Mouse (Mus musculus): ENCODE data around the gene Tmem273. TPM values are rescaled to one million over a fixed set of nuclear protein-coding genes. Genes with fewer than 3 reads are reported as not detected.

Gene Tmem273
- total RNA-seq, 2 experiments from 2014 or later, result 0.45 to 0.91 TPM

GRCm38 (mm10) chr14:32801016-32801661 lies 15.4 kb downstream of the Tmem273 start:
- no peak for DNase-seq (ENCODE audit: low spot score)
- intact Hi-C loops (cut with DNase I), result no loop called here

- DNase-seq (ENCODE audit: low spot score), result no peak
- intact Hi-C loops (cut with DNase I), result no loop called here
Measured at GRCm38 (mm10) chr14:32801662-32802024, 15.9 kb downstream of the Tmem273 start.

- no peak for DNase-seq (ENCODE audit: low spot score)
- intact Hi-C loops (cut with DNase I), result no loop called here
Measured at GRCm38 (mm10) chr14:32810111-32810510, 24.3 kb downstream of the Tmem273 start.

GRCm38 (mm10) chr14:32812429-32812828 lies 26.7 kb downstream of the Tmem273 start:
- no peak for DNase-seq (ENCODE audit: low spot score)
- intact Hi-C loops (cut with DNase I), result no loop called here

GRCm38 (mm10) chr14:32814961-32815360 lies 29.2 kb downstream of the Tmem273 start:
- intact Hi-C loops (cut with DNase I), result no loop called here
- no peak for DNase-seq (ENCODE audit: low spot score)

GRCm38 (mm10) chr14:32816533-32816932 lies 30.8 kb downstream of the Tmem273 start:
- DNase-seq (ENCODE audit: low spot score), result no peak
- intact Hi-C loops (cut with DNase I), result no loop called here

GRCm38 (mm10) chr14:32817258-32817657 lies 31.5 kb downstream of the Tmem273 start:
- no peak for DNase-seq (ENCODE audit: low spot score)
- intact Hi-C loops (cut with DNase I), result no loop called here

GRCm38 (mm10) chr14:32819297-32819696 lies 33.5 kb downstream of the Tmem273 start:
- intact Hi-C loops (cut with DNase I), result no loop called here
- no peak for DNase-seq (ENCODE audit: low spot score)

GRCm38 (mm10) chr14:32822812-32823211 lies 37.0 kb downstream of the Tmem273 start:
- intact Hi-C loops (cut with DNase I), result no loop called here
- DNase-seq (ENCODE audit: low spot score), result no peak

- intact Hi-C loops (cut with DNase I), result no loop called here
- no peak for DNase-seq (ENCODE audit: low spot score)
Measured at GRCm38 (mm10) chr14:32823861-32824260, 38.1 kb downstream of the Tmem273 start.

GRCm38 (mm10) chr14:32824267-32825150 lies 38.7 kb downstream of the Tmem273 start:
- no peak for DNase-seq (ENCODE audit: low spot score)
- intact Hi-C loops (cut with DNase I), result no loop called here

- no peak for DNase-seq (ENCODE audit: low spot score)
- intact Hi-C loops (cut with DNase I), result no loop called here
Measured at GRCm38 (mm10) chr14:32825426-32826032, 39.8 kb downstream of the Tmem273 start.

- intact Hi-C loops (cut with DNase I), result no loop called here
- DNase-seq (ENCODE audit: low spot score), result peak; percentile 66
Measured at GRCm38 (mm10) chr14:32827165-32827564, 41.4 kb downstream of the Tmem273 start.

- intact Hi-C loops (cut with DNase I), result no loop called here
- peak; percentile 64 for DNase-seq (ENCODE audit: low spot score)
Measured at GRCm38 (mm10) chr14:32827994-32828650, 42.4 kb downstream of the Tmem273 start.

GRCm38 (mm10) chr14:32833847-32834246 lies 48.1 kb downstream of the Tmem273 start, which contains the start of gene Fam170b:
TSS of gene Fam170b (plus strand) at chr14:32833962.
- intact Hi-C loops (cut with DNase I), result no loop called here
- no peak for DNase-seq (ENCODE audit: low spot score)

- DNase-seq (ENCODE audit: low spot score), result no peak
- intact Hi-C loops (cut with DNase I), result no loop called here
Measured at GRCm38 (mm10) chr14:32835181-32835580, 49.4 kb downstream of the Tmem273 start.

- intact Hi-C loops (cut with DNase I), result no loop called here
- no peak for DNase-seq (ENCODE audit: low spot score)
Measured at GRCm38 (mm10) chr14:32835596-32835995, 49.8 kb downstream of the Tmem273 start.

- DNase-seq (ENCODE audit: low spot score), result no peak
- intact Hi-C loops (cut with DNase I), result no loop called here
Measured at GRCm38 (mm10) chr14:32836191-32836590, 50.4 kb downstream of the Tmem273 start.

GRCm38 (mm10) chr14:32842052-32842451 lies 56.3 kb downstream of the Tmem273 start:
- intact Hi-C loops (cut with DNase I), result no loop called here
- no peak for DNase-seq (ENCODE audit: low spot score)

GRCm38 (mm10) chr14:32854059-32854458 lies 68.3 kb downstream of the Tmem273 start:
- intact Hi-C loops (cut with DNase I), result no loop called here
- DNase-seq (ENCODE audit: low spot score), result no peak

All from heart, postnatal 25 days (tissue).